In the genomic region with DNA sequence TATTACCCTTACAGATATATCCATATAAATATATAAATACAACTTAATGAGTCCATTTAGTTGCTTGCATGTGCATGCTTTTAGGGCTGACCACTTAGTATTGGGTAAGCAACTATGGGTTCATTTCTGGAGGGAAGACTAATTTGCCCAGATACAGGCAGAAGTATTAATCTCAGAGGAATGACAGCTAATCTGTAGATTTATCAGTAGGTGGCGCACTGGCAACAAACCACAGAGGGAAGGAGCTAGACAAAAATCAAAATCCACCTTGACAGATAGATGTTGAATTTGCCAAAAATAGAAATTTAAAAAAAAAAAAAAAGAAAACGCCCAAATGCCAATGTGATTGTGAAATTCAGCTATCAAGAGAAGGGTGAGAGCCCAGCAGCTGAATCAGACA, we compare ENCODE assay signal across 11 mouse cellular contexts.
DNase-seq lines count a peak whose midpoint lies in the region; TF ChIP-seq lines count a peak whose summit lies in the region.
"Had no signal": no experiment of that assay in that cellular context is flagged by ENCODE, and none has a peak within 500 bp of the region (broad histone marks: within the 10 kb centered on the region; RNA-seq: fewer than 3 reads in every experiment).

No protein-coding gene starts in this region.

- no peak overlapping the region for H3K27ac ChIP-seq in left cerebral cortex, adult 2 months
- H3K27ac ChIP-seq: limb, embryonic 15.5 days had no signal

- peak; percentile 15 for DNase-seq in cerebellum, adult 8-10 months
- no peak for DNase-seq in cerebellum, postnatal 4 days (ENCODE audit: low spot score in 2 of 2)
- DNase-seq in left cerebral cortex, adult 2 months (ENCODE audit: extremely low spot score in 1 of 2, low spot score in 2 of 2), result no peak
- no peak for DNase-seq in left cerebral cortex, adult 9 months (ENCODE audit: low spot score in 2 of 2)
- DNase-seq in A20 (ENCODE audit: low read depth, low spot score), result peak; percentile 6
- DNase-seq in cerebellum, postnatal 14 days, result peak; percentile 51 to 56
- DNase-seq in adrenal gland, postnatal 10 days, result no peak
- no peak for DNase-seq in thymus, postnatal 36 days
- DNase-seq: adrenal gland, adult 2 months; layer of hippocampus, adult 9-11 months had no signal

- intact Hi-C loops in left cerebral cortex, adult 2 months (cut with DNase I), result loop anchor here (1.0 to 5.0 kb wide), 2 partner anchors 142 to 229 kb away; no protein-coding TSS in a partner anchor

- H3K4me3 ChIP-seq in left cerebral cortex, adult 2 months, result no peak overlapping the region
- H3K4me3 ChIP-seq: limb, embryonic 15.5 days had no signal

- peak; percentile 43 for TF ChIP-seq CTCF in left cerebral cortex, adult 2 months (IDR thresholded peaks at IDR 0.05)

Comparison
In these comparisons a context has a peak if more than half of its experiments do, and no peak if none do; other contexts are left out.
1. DNase-seq: peak in cerebellum, adult 8-10 months (single experiment), A20 (single experiment) and cerebellum, postnatal 14 days (2 of 2); none in cerebellum, postnatal 4 days (0 of 2), left cerebral cortex, adult 2 months (0 of 2), left cerebral cortex, adult 9 months (0 of 2), adrenal gland, postnatal 10 days (single experiment) and thymus, postnatal 36 days (0 of 2).